ENCODE assay signal across 29 mouse cellular contexts in genomic region chr4:68633299-68633698, GRCm38 (mm10).
"Had no signal": no experiment of that assay in that cellular context is flagged by ENCODE, and none has a peak within 500 bp of the region (broad histone marks: within the 10 kb centered on the region; RNA-seq: fewer than 3 reads in every experiment).

No protein-coding gene starts in this region.

- DNase-seq: layer of hippocampus, postnatal 36 days; left cerebral cortex, postnatal 4 days; liver; liver, embryonic 13.5 days; liver, postnatal 0 days; lung, adult 18-20 months; lung, postnatal 10 days; lung, postnatal 36 days; midbrain, embryonic 14.5 days had no signal

- H3K4me3 ChIP-seq: left cerebral cortex, adult 2 months; limb, embryonic 10.5 days; limb, embryonic 12.5 days; limb, embryonic 13.5 days; limb, embryonic 15.5 days; liver, embryonic 12.5 days; liver, embryonic 13.5 days; liver, embryonic 15.5 days; megakaryocyte, embryonic 14.5 days; midbrain, embryonic 10.5 days; midbrain, embryonic 12.5 days; midbrain, embryonic 13.5 days; midbrain, embryonic 15.5 days; myocyte; neural tube, embryonic 12.5 days; neural tube, embryonic 13.5 days had no signal

- H3K4me1 ChIP-seq: limb, embryonic 10.5 days; limb, embryonic 12.5 days; limb, embryonic 15.5 days; liver, embryonic 12.5 days; liver, embryonic 13.5 days; liver, embryonic 15.5 days; megakaryocyte, embryonic 14.5 days; midbrain, embryonic 10.5 days; midbrain, embryonic 12.5 days; midbrain, embryonic 13.5 days; midbrain, embryonic 15.5 days; neural tube, embryonic 12.5 days; neural tube, embryonic 13.5 days had no signal

- H3K9ac ChIP-seq: limb, embryonic 12.5 days; limb, embryonic 13.5 days; limb, embryonic 15.5 days; liver, embryonic 12.5 days; liver, embryonic 13.5 days; liver, embryonic 14.5 days; liver, embryonic 15.5 days; liver, postnatal 0 days; midbrain, embryonic 12.5 days; midbrain, embryonic 13.5 days; midbrain, embryonic 15.5 days; neural tube, embryonic 12.5 days; neural tube, embryonic 13.5 days had no signal

- H3K9me3 ChIP-seq: limb, embryonic 10.5 days; limb, embryonic 12.5 days; limb, embryonic 13.5 days; limb, embryonic 15.5 days; liver, embryonic 12.5 days; liver, embryonic 13.5 days; liver, embryonic 15.5 days; midbrain, embryonic 10.5 days; midbrain, embryonic 12.5 days; midbrain, embryonic 13.5 days; midbrain, embryonic 15.5 days; neural tube, embryonic 12.5 days; neural tube, embryonic 13.5 days had no signal

- H3K36me3 ChIP-seq: limb, embryonic 10.5 days; limb, embryonic 12.5 days; limb, embryonic 13.5 days; limb, embryonic 15.5 days; liver, embryonic 12.5 days; liver, embryonic 13.5 days; liver, embryonic 15.5 days; midbrain, embryonic 10.5 days; midbrain, embryonic 12.5 days; midbrain, embryonic 13.5 days; midbrain, embryonic 15.5 days; neural tube, embryonic 12.5 days; neural tube, embryonic 13.5 days had no signal

- H3K27me3 ChIP-seq: limb, embryonic 12.5 days; limb, embryonic 13.5 days; limb, embryonic 15.5 days; liver, embryonic 12.5 days; liver, embryonic 13.5 days; liver, embryonic 15.5 days; megakaryocyte, embryonic 14.5 days; midbrain, embryonic 12.5 days; midbrain, embryonic 13.5 days; midbrain, embryonic 15.5 days; neural tube, embryonic 12.5 days; neural tube, embryonic 13.5 days had no signal

- ATAC-seq: liver, embryonic 12.5 days; liver, postnatal 0 days; midbrain, embryonic 13.5 days; midbrain, embryonic 15.5 days; midbrain, embryonic 16.5 days had no signal

- H3K27ac ChIP-seq: left cerebral cortex, adult 2 months; limb, embryonic 10.5 days; limb, embryonic 12.5 days; limb, embryonic 13.5 days; limb, embryonic 15.5 days; liver, embryonic 12.5 days; liver, embryonic 13.5 days; liver, embryonic 14.5 days; liver, embryonic 15.5 days; macrophage; midbrain, embryonic 10.5 days; midbrain, embryonic 12.5 days; midbrain, embryonic 13.5 days; midbrain, embryonic 15.5 days; neural tube, embryonic 12.5 days; neural tube, embryonic 13.5 days had no signal

- H3K4me2 ChIP-seq: limb, embryonic 12.5 days; limb, embryonic 13.5 days; limb, embryonic 15.5 days; liver, embryonic 11.5 days; liver, embryonic 12.5 days; liver, embryonic 13.5 days; liver, embryonic 15.5 days; midbrain, embryonic 11.5 days; midbrain, embryonic 12.5 days; midbrain, embryonic 13.5 days; midbrain, embryonic 15.5 days; neural tube, embryonic 12.5 days; neural tube, embryonic 13.5 days had no signal
